Mouse (Mus musculus) spleen, adult 2 months (tissue): ENCODE data around the gene Tnfrsf23. TPM values are rescaled to one million over a fixed set of nuclear protein-coding genes. Genes with fewer than 3 reads are reported as not detected.

Source experiments
- DNase-seq, 2 experiments: peaks; one replicate each; pipeline versions ENCODE4 v3.0.0 to v3.0.0-alpha.2; 2012 to 2021; ENCODE audit warnings: low spot score in 2 of 2, low read depth in 1 of 2
- H3K27ac ChIP-seq: fragments of 200-500 bp; 2 replicates; pipeline ENCODE4 v1.5.1; 2012; ENCODE audit warnings: low read length, inconsistent platforms; ENCODE audit not compliant: insufficient read depth
- H3K27me3 ChIP-seq: fragments of 200-500 bp; 2 replicates; pipeline ENCODE4 v1.6.1; 2012; ENCODE audit warnings: mild to moderate bottlenecking, moderate library complexity, low read length, inconsistent platforms; ENCODE audit not compliant: control insufficient read depth, insufficient read depth
- H3K36me3 ChIP-seq: fragments of 200-500 bp; 2 replicates; pipeline ENCODE4 v1.6.1; 2012; ENCODE audit warnings: mild to moderate bottlenecking, low read length, inconsistent platforms; ENCODE audit not compliant: control insufficient read depth, insufficient read depth
- H3K4me1 ChIP-seq: fragments of 200-500 bp; 2 replicates; pipeline ENCODE4 v1.6.1; 2011; ENCODE audit warnings: inconsistent platforms; ENCODE audit not compliant: control insufficient read depth, insufficient read depth, insufficient read length
- H3K4me3 ChIP-seq: fragments of 200-500 bp; 2 replicates; pipeline ENCODE4 v1.5.1; 2011; ENCODE audit warnings: mild to moderate bottlenecking, inconsistent platforms; ENCODE audit not compliant: insufficient read depth, insufficient read length; ENCODE audit errors: extremely low read depth
- CTCF ChIP-seq: fragments of 200-500 bp; IDR thresholded peaks from 2 replicates; pipeline ENCODE4 v1.5.1; 2011; ENCODE audit warnings: mild to moderate bottlenecking, inconsistent platforms; ENCODE audit not compliant: insufficient read depth, insufficient read length, insufficient replicate concordance; ENCODE audit errors: extremely low read depth
- POLR2A ChIP-seq: fragments of 200-500 bp; IDR thresholded peaks from 2 replicates; pipeline ENCODE4 v1.6.1; 2011; ENCODE audit warnings: low read depth, low read length, inconsistent platforms
- WGBS: fragments of 180-500 bp; shearing (Covaris S2); methylation state at CpG from one replicate; pipeline ENCODE4 v1.1.7; 2018; 5-methylcytosine and 5-hydroxymethylcytosine counted together
- polyA plus RNA-seq: library from polyadenylated mRNA; depleted of rRNA; stranded (reverse); fragments of >200 nt; gene quantifications from 2 replicates; pipeline ENCODE4 v1.2.3, GENCODE M21; 2012

The Tnfrsf23 gene
- polyA plus RNA-seq, 1 experiment: 0.99 TPM

- H3K4me3 ChIP-seq: peak overlapping the region; percentile 76
- peaks cover 6% of the 10 kb centered on the region; the same call in 1 of the 2 replicates for H3K36me3 ChIP-seq
- H3K4me1 ChIP-seq: peaks cover 17% of the 10 kb centered on the region; the same call in 1 of the 2 replicates
- no peaks in the 10 kb centered on the region for H3K27me3 ChIP-seq
- 20% methylated on average over 4 of the region's 4 CpGs for WGBS
- peak overlapping the region; percentile 92 for H3K27ac ChIP-seq
- TF ChIP-seq POLR2A (no peak), CTCF (no peak)
- DNase-seq: peak; percentile 7 to 51
Measured at GRCm38 (mm10) chr7:143713421-143713820, 27.7 kb upstream of the Tnfrsf23 start.

GRCm38 (mm10) chr7:143712771-143713348 is 27.2 kb upstream of the Tnfrsf23 start:
- peak; percentile 17 to 44 for DNase-seq
- Histone ChIP-seq H3K4me1 (peaks cover 17% of the 10 kb centered on the region; the same call in 1 of the 2 replicates), H3K36me3 (peaks cover 6% of the 10 kb centered on the region; the same call in 1 of the 2 replicates), H3K27me3 (no peaks in the 10 kb centered on the region), H3K27ac (peak overlapping the region; percentile 92), H3K4me3 (peak overlapping the region; percentile 76)
- no peak for TF ChIP-seq CTCF
- peak; percentile 9; the same call in 1 of the 2 replicates for TF ChIP-seq POLR2A
- WGBS: 12% methylated on average over 8 of the region's 8 CpGs

GRCm38 (mm10) chr7:143712023-143712422 is 26.4 kb upstream of the Tnfrsf23 start:
- TF ChIP-seq POLR2A (no peak), CTCF (no peak)
- H3K36me3 ChIP-seq: peaks cover 6% of the 10 kb centered on the region; the same call in 1 of the 2 replicates
- DNase-seq: no peak
- H3K4me1 ChIP-seq: peaks cover 17% of the 10 kb centered on the region; the same call in 1 of the 2 replicates
- no peak overlapping the region for H3K4me3 ChIP-seq
- WGBS: 87% methylated on average over 4 of the region's 4 CpGs
- no peak overlapping the region for H3K27ac ChIP-seq
- no peaks in the 10 kb centered on the region for H3K27me3 ChIP-seq

GRCm38 (mm10) chr7:143711381-143711780 is 25.7 kb upstream of the Tnfrsf23 start:
- Histone ChIP-seq H3K36me3 (peaks cover 6% of the 10 kb centered on the region; the same call in 1 of the 2 replicates), H3K4me1 (peaks cover 17% of the 10 kb centered on the region; the same call in 1 of the 2 replicates), H3K4me3 (no peak overlapping the region), H3K27me3 (no peaks in the 10 kb centered on the region), H3K27ac (no peak overlapping the region)
- TF ChIP-seq CTCF (no peak), POLR2A (no peak)
- 83% methylated on average over 7 of the region's 7 CpGs for WGBS
- no peak for DNase-seq

GRCm38 (mm10) chr7:143709395-143709794 is 23.7 kb upstream of the Tnfrsf23 start:
- no peaks in the 10 kb centered on the region for H3K27me3 ChIP-seq
- H3K4me1 ChIP-seq: peaks cover 17% of the 10 kb centered on the region; the same call in 1 of the 2 replicates
- no peak for TF ChIP-seq POLR2A
- TF ChIP-seq CTCF: no peak
- H3K27ac ChIP-seq: no peak overlapping the region
- 97% methylated on average over 7 of the region's 7 CpGs for WGBS
- H3K4me3 ChIP-seq: no peak overlapping the region
- peaks cover 7% of the 10 kb centered on the region; the same call in 1 of the 2 replicates for H3K36me3 ChIP-seq
- DNase-seq: no peak

- Histone ChIP-seq H3K4me3 (no peak overlapping the region), H3K4me1 (peaks cover 1% of the 10 kb centered on the region; the same call in 1 of the 2 replicates), H3K27ac (no peak overlapping the region), H3K27me3 (no peaks in the 10 kb centered on the region), H3K36me3 (peaks cover 7% of the 10 kb centered on the region; the same call in 1 of the 2 replicates)
- WGBS: 51% methylated on average over 7 of the region's 7 CpGs
- DNase-seq: peak; percentile 78
- no peak for TF ChIP-seq POLR2A
- peak; percentile 91; the same call in 1 of the 2 replicates for TF ChIP-seq CTCF
Measured at GRCm38 (mm10) chr7:143706697-143707438, 21.2 kb upstream of the Tnfrsf23 start.
